Mouse (Mus musculus): ENCODE data around the gene Pcolce2. TPM values are rescaled to one million over a fixed set of nuclear protein-coding genes. Genes with fewer than 3 reads are reported as not detected.
A peak's percentile ranks its signal among the peaks of the same experiment; 100 is the strongest.

Gene Pcolce2
- polyA plus RNA-seq (2014; fragmentation: Nextera tagmentation; extraction: Ambion mirVana), result 7.1 TPM in 2 replicates

- H3K4me3 ChIP-seq (ENCODE audit: low read depth, low read length), result peak within 1 kb of the TSS; percentile 63
- peak within 1 kb of the TSS; percentile 97 for H3K4me2 ChIP-seq
- 0 out of 2 replicates have a peak within 1 kb of the TSS, but pooled peaks have one; percentile 1 for H3K27ac ChIP-seq (ENCODE audit: low read depth)
- ATAC-seq (ENCODE audit: insufficient read depth) (peak; percentile 92), DNase-seq (peak; percentile 78)
- peaks cover 26% of the 10 kb centered on the region for H3K27me3 ChIP-seq (ENCODE audit: insufficient read depth, low read length)
- H3K9ac ChIP-seq, result peak within 1 kb of the TSS; percentile 58
- 1% methylated on average over 63 of the region's 71 CpGs for WGBS
- no peaks in the 10 kb centered on the region for H3K4me1 ChIP-seq (ENCODE audit: insufficient read depth)
- H3K36me3 ChIP-seq (ENCODE audit: insufficient read depth), result no peaks in the 10 kb centered on the region
- H3K9me3 ChIP-seq (ENCODE audit: low read depth, low read length), result no peaks in the 10 kb centered on the region
- TF ChIP-seq CTCF (IDR thresholded peaks at IDR 0.05; ENCODE audit: low read depth), result no peak; the same call in 1 of the 2 replicates
Observed at GRCm38 (mm10) chr9:95637271-95638181, at the start of gene Pcolce2. TSS of gene Pcolce2 (plus strand) at chr9:95637601.

GRCm38 (mm10) chr9:95588070-95588469, 49.3 kb upstream of the Pcolce2 start:
- Histone ChIP-seq H3K4me3 (ENCODE audit: low read depth, low read length) (no peak overlapping the region), H3K27me3 (ENCODE audit: insufficient read depth, low read length) (peaks cover 7% of the 10 kb centered on the region; the same call in 1 of the 2 replicates), H3K27ac (ENCODE audit: low read depth) (no peak overlapping the region), H3K9ac (no peak overlapping the region), H3K9me3 (ENCODE audit: low read depth, low read length) (no peaks in the 10 kb centered on the region), H3K4me1 (ENCODE audit: insufficient read depth) (no peaks in the 10 kb centered on the region), H3K4me2 (no peak overlapping the region), H3K36me3 (ENCODE audit: insufficient read depth) (no peaks in the 10 kb centered on the region)
- TF ChIP-seq CTCF (IDR thresholded peaks at IDR 0.05; ENCODE audit: low read depth), result no peak
- ATAC-seq (ENCODE audit: insufficient read depth) (no peak), DNase-seq (no peak)
- 83% methylated on average over 7 of the region's 7 CpGs for WGBS

- no peaks in the 10 kb centered on the region for H3K4me1 ChIP-seq (ENCODE audit: insufficient read depth)
- no peak overlapping the region for H3K4me2 ChIP-seq
- H3K27ac ChIP-seq (ENCODE audit: low read depth), result no peak overlapping the region
- WGBS, result 78% methylated on average over 4 of the region's 4 CpGs
- H3K9ac ChIP-seq, result no peak overlapping the region
- no peak for ATAC-seq (ENCODE audit: insufficient read depth)
- TF ChIP-seq CTCF (IDR thresholded peaks at IDR 0.05; ENCODE audit: low read depth), result no peak
- DNase-seq, result no peak
- no peak overlapping the region for H3K4me3 ChIP-seq (ENCODE audit: low read depth, low read length)
- H3K27me3 ChIP-seq (ENCODE audit: insufficient read depth, low read length), result no peaks in the 10 kb centered on the region
- no peaks in the 10 kb centered on the region for H3K36me3 ChIP-seq (ENCODE audit: insufficient read depth)
- H3K9me3 ChIP-seq (ENCODE audit: low read depth, low read length), result no peaks in the 10 kb centered on the region
Observed at GRCm38 (mm10) chr9:95594291-95594690, 43.1 kb upstream of the Pcolce2 start.

- Histone ChIP-seq H3K4me1 (ENCODE audit: insufficient read depth) (no peaks in the 10 kb centered on the region), H3K9me3 (ENCODE audit: low read depth, low read length) (no peaks in the 10 kb centered on the region), H3K4me2 (peak overlapping the region; percentile 48), H3K4me3 (ENCODE audit: low read depth, low read length) (no peak overlapping the region), H3K36me3 (ENCODE audit: insufficient read depth) (no peaks in the 10 kb centered on the region), H3K9ac (no peak overlapping the region), H3K27me3 (ENCODE audit: insufficient read depth, low read length) (no peaks in the 10 kb centered on the region), H3K27ac (ENCODE audit: low read depth) (no peak overlapping the region)
- DNase-seq (no peak), ATAC-seq (ENCODE audit: insufficient read depth) (no peak)
- WGBS, result 38% methylated on average over 13 of the region's 13 CpGs
- TF ChIP-seq CTCF (IDR thresholded peaks at IDR 0.05; ENCODE audit: low read depth), result no peak
Observed at GRCm38 (mm10) chr9:95597466-95598178, 39.8 kb upstream of the Pcolce2 start.

GRCm38 (mm10) chr9:95598179-95598721, 39.2 kb upstream of the Pcolce2 start:
- Histone ChIP-seq H3K4me3 (ENCODE audit: low read depth, low read length) (no peak overlapping the region), H3K27me3 (ENCODE audit: insufficient read depth, low read length) (no peaks in the 10 kb centered on the region), H3K9ac (no peak overlapping the region), H3K4me2 (peak overlapping the region; percentile 48), H3K4me1 (ENCODE audit: insufficient read depth) (no peaks in the 10 kb centered on the region), H3K36me3 (ENCODE audit: insufficient read depth) (no peaks in the 10 kb centered on the region), H3K9me3 (ENCODE audit: low read depth, low read length) (no peaks in the 10 kb centered on the region), H3K27ac (ENCODE audit: low read depth) (no peak overlapping the region)
- ATAC-seq (ENCODE audit: insufficient read depth) (peak; percentile 17; the same call in 1 of the 2 replicates), DNase-seq (peak; percentile 23)
- TF ChIP-seq CTCF (IDR thresholded peaks at IDR 0.05; ENCODE audit: low read depth), result no peak
- WGBS, result 35% methylated on average over 19 of the region's 19 CpGs

GRCm38 (mm10) chr9:95599399-95599798, 38.0 kb upstream of the Pcolce2 start:
- Histone ChIP-seq H3K27ac (ENCODE audit: low read depth) (no peak overlapping the region), H3K27me3 (ENCODE audit: insufficient read depth, low read length) (no peaks in the 10 kb centered on the region), H3K36me3 (ENCODE audit: insufficient read depth) (no peaks in the 10 kb centered on the region), H3K4me1 (ENCODE audit: insufficient read depth) (no peaks in the 10 kb centered on the region), H3K4me2 (no peak overlapping the region), H3K9me3 (ENCODE audit: low read depth, low read length) (no peaks in the 10 kb centered on the region), H3K9ac (no peak overlapping the region), H3K4me3 (ENCODE audit: low read depth, low read length) (no peak overlapping the region)
- peak; percentile 40 for TF ChIP-seq CTCF (IDR thresholded peaks at IDR 0.05; ENCODE audit: low read depth)
- DNase-seq (no peak), ATAC-seq (ENCODE audit: insufficient read depth) (no peak)
- 80% methylated on average over 4 of the region's 4 CpGs for WGBS
